In the genomic region with DNA sequence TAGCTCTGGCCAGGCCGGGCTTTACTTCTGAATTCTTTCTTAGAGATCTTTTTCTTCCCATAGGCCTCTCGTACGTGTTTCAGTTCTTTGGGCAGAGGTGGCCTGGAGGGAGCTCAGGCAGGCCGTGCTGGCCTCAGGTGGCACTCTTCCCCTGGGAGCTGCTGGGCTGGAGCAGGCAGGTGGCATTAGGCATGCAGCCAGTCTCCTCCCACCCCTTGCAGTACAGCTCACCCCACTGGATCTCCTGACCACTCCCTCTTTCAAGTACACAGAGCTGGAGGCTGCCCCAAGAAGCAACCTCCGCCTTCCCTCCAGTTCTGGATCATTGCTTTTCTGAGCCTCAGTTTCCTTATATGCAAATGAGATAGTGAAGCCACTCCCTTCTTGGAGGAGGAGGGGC, we compare ENCODE assay signal across 9 mouse cellular contexts. TPM values are rescaled to one million over a fixed set of nuclear protein-coding genes. Genes with fewer than 3 reads are reported as not detected.
DNase-seq lines count a peak whose midpoint lies in the region; ATAC-seq and TF ChIP-seq lines count a peak whose summit lies in the region.
"Had no signal": no experiment of that assay in that cellular context is flagged by ENCODE, and none has a peak within 500 bp of the region (broad histone marks: within the 10 kb centered on the region; RNA-seq: fewer than 3 reads in every experiment).

No protein-coding gene starts in this region.

- peak; percentile 39; the same call in 1 of the 2 replicates for ATAC-seq in forebrain, embryonic 12.5 days (ENCODE audit: low FRiP score)
- peak; percentile 28; the same call in 1 of the 2 replicates for ATAC-seq in midbrain, embryonic 15.5 days (replicated peaks)
- ATAC-seq in CD4-positive, CD25-positive, alpha-beta regulatory T cell, adult 4 months, result no peak
- ATAC-seq: Patski had no signal

- no peak overlapping the region for H3K4me3 ChIP-seq in liver, adult 2 months (ENCODE audit: insufficient read depth, low read depth, low read length)
- H3K4me3 ChIP-seq in forebrain, embryonic 12.5 days (replicated peaks), result no peak overlapping the region
- H3K4me3 ChIP-seq in midbrain, embryonic 15.5 days, result no peak overlapping the region

- H3K27me3 ChIP-seq in liver, adult 2 months (ENCODE audit: control insufficient read depth, insufficient read depth, low read length), result no peaks in the 10 kb centered on the region
- H3K27me3 ChIP-seq in forebrain, embryonic 12.5 days, result peaks cover 27% of the 10 kb centered on the region
- no peaks in the 10 kb centered on the region for H3K27me3 ChIP-seq in midbrain, embryonic 15.5 days (replicated peaks)
- H3K27me3 ChIP-seq: Patski had no signal

- H3K36me3 ChIP-seq in liver, adult 2 months (ENCODE audit: control insufficient read depth, insufficient read depth, low read length), result no peaks in the 10 kb centered on the region
- H3K36me3 ChIP-seq in forebrain, embryonic 12.5 days (replicated peaks), result no peaks in the 10 kb centered on the region
- no peaks in the 10 kb centered on the region for H3K36me3 ChIP-seq in midbrain, embryonic 15.5 days (replicated peaks)

- TF ChIP-seq POLR2A in liver, adult 2 months (IDR thresholded peaks at IDR 0.05; ENCODE audit: extremely low read depth, insufficient read depth, low read length), result no peak

- no peak overlapping the region for H3K9ac ChIP-seq in liver, adult 2 months (ENCODE audit: low read depth, low read length)
- H3K9ac ChIP-seq in forebrain, embryonic 12.5 days, result no peak overlapping the region
- H3K9ac ChIP-seq in midbrain, embryonic 15.5 days, result no peak overlapping the region

- H3K9me3 ChIP-seq in forebrain, embryonic 12.5 days, result no peaks in the 10 kb centered on the region
- H3K9me3 ChIP-seq in midbrain, embryonic 15.5 days, result no peaks in the 10 kb centered on the region

- H3K79me2 ChIP-seq in liver, adult 2 months (ENCODE audit: control insufficient read depth, insufficient read depth, low read length), result no peaks in the 10 kb centered on the region

- TF ChIP-seq CTCF in liver, adult 2 months (IDR thresholded peaks at IDR 0.05; ENCODE audit: low read depth, low read length), result no peak

- no peaks in the 10 kb centered on the region for H3K4me1 ChIP-seq in liver, adult 2 months (ENCODE audit: control insufficient read depth, insufficient read depth, low read length)
- H3K4me1 ChIP-seq in forebrain, embryonic 12.5 days, result peaks cover 44% of the 10 kb centered on the region
- H3K4me1 ChIP-seq in midbrain, embryonic 15.5 days, result peaks cover 24% of the 10 kb centered on the region

- H3K4me2 ChIP-seq in forebrain, embryonic 12.5 days, result peak overlapping the region; percentile 30
- no peak overlapping the region for H3K4me2 ChIP-seq in midbrain, embryonic 15.5 days

- H3K27ac ChIP-seq in liver, adult 2 months (replicated peaks; ENCODE audit: insufficient read depth, low read depth, low read length), result 0 out of 2 replicates have a peak overlapping the region, but pooled peaks have one; percentile 4
- H3K27ac ChIP-seq in forebrain, embryonic 12.5 days, result peak overlapping the region; percentile 71
- 0 out of 2 replicates have a peak overlapping the region, but pooled peaks have one; percentile 30 for H3K27ac ChIP-seq in midbrain, embryonic 15.5 days

- 61% methylated on average over 5 of the region's 5 CpGs for WGBS in liver, adult 2 months
- 7% methylated on average over 5 of the region's 5 CpGs for WGBS in forebrain, embryonic 12.5 days
- WGBS in midbrain, embryonic 15.5 days, result 17% methylated on average over 5 of the region's 5 CpGs

- peak; percentile 40 for DNase-seq in liver, adult 2 months (ENCODE audit: extremely low read depth, low read depth, low spot score)
- no peak for DNase-seq in liver
- DNase-seq in kidney, postnatal 14 days, result peak; percentile 84
- DNase-seq in cerebellum, adult 11-12 months, result no peak
- DNase-seq in cerebellum, adult 11 months, result no peak

RNA-seq across cellular contexts. Expression of gene Dagla, which starts 26.9 kb away (rescaled TPM):
- 0.18 and 0.40 TPM in 2 replicates for total RNA-seq in liver, adult 2 months (2014; rRNA removed)
- polyA plus RNA-seq in liver, adult 2 months (2012; rRNA removed), result 0.63 and 0.93 TPM in 2 replicates
- 3.6 TPM in 2 replicates for polyA plus RNA-seq in forebrain, embryonic 12.5 days (2016; fragmentation: Nextera tagmentation; extraction: Ambion mirVana)
- polyA plus RNA-seq in midbrain, embryonic 15.5 days (2015; fragmentation: Nextera tagmentation; extraction: Ambion mirVana), result 12.7 and 13.4 TPM in 2 replicates
- not detected for polyA plus RNA-seq in CD4-positive, CD25-positive, alpha-beta regulatory T cell, adult 4 months (2017; shearing (Covaris generic))

RNA-seq across cellular contexts. Expression of gene Myrf, which starts 37.2 kb away (rescaled TPM):
- 3.0 and 5.3 TPM in 2 replicates for total RNA-seq in liver, adult 2 months (2014; rRNA removed)
- polyA plus RNA-seq in liver, adult 2 months (2012; rRNA removed), result 23.4 and 31.4 TPM in 2 replicates
- 0.72 and 0.87 TPM in 2 replicates for polyA plus RNA-seq in forebrain, embryonic 12.5 days (2016; fragmentation: Nextera tagmentation; extraction: Ambion mirVana)
- polyA plus RNA-seq in midbrain, embryonic 15.5 days (2015; fragmentation: Nextera tagmentation; extraction: Ambion mirVana), result 0.62 and 0.79 TPM in 2 replicates
- polyA plus RNA-seq in CD4-positive, CD25-positive, alpha-beta regulatory T cell, adult 4 months (2017; shearing (Covaris generic)), result under 1 TPM in 1 of 2 experiments, not detected in 1; 0.19 TPM

Comparison
In these comparisons a context has a peak if more than half of its experiments do, and no peak if none do; other contexts are left out.
1. DNase-seq: peak in liver, adult 2 months (single experiment) and kidney, postnatal 14 days (single experiment); none in liver (single experiment), cerebellum, adult 11-12 months (single experiment) and cerebellum, adult 11 months (single experiment).
2. H3K27ac ChIP-seq: peak in every context shown above with its lines; median percentile 71 in forebrain, embryonic 12.5 days; 30 in midbrain, embryonic 15.5 days; 4 in liver, adult 2 months.
3. RNA of gene Myrf, which starts 37.2 kb away (polyA plus RNA-seq): 23.4 to 31.4 TPM in liver, adult 2 months; 0.72 to 0.87 TPM in forebrain, embryonic 12.5 days, 0.62 to 0.79 TPM in midbrain, embryonic 15.5 days and 0.19 TPM in CD4-positive, CD25-positive, alpha-beta regulatory T cell, adult 4 months; every median in the first group is over 10 times any median in the second.